ENCODE assay signal across 7 mouse cellular contexts in the genomic region with DNA sequence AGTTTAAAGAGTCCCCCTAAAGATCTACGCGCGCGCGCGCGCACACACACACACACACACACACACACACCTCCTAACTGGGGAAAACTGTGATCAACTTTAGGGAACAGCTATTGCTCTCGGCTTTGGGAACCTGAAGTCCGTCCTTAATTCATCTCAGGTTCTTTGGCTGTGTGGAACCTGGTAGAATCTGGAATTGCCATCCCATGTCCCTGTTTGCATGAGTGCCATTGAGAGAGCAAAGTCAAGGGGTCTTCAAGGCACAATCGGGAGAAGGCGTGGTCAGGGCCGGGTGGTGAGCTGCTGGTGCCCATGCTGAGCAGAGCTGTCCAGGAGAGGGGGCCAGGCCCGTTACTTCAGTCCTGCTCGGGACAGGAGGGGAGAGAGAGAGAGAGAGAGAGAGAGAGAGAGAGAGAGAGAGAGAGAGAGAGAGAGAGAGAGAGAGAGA. TPM values are rescaled to one million over a fixed set of nuclear protein-coding genes. Genes with fewer than 3 reads are reported as not detected.
DNase-seq lines count a peak whose midpoint lies in the region; ATAC-seq and TF ChIP-seq lines count a peak whose summit lies in the region.

No protein-coding gene starts in this region.

- no peaks in the 10 kb centered on the region for H3K27me3 ChIP-seq in C2C12 (ENCODE audit: control insufficient read depth, insufficient read depth, insufficient read length)
- H3K27me3 ChIP-seq in neural tube, embryonic 12.5 days (replicated peaks): no peaks in the 10 kb centered on the region

- H3K79me2 ChIP-seq in C2C12 (ENCODE audit: control insufficient read depth, insufficient read depth): no peaks in the 10 kb centered on the region

- intact Hi-C loops in heart, postnatal 10 days (cut with DNase I): loop anchor here (5.0 kb wide), 1 partner anchor 167 kb away; no protein-coding TSS in a partner anchor

- DNase-seq in 416B (ENCODE audit: low read depth) (peak; percentile 40), liver (peak; percentile 59)
- peak; percentile 57 to 64 for DNase-seq in heart, postnatal 10 days

- no peak overlapping the region for H3K4me3 ChIP-seq in C2C12 (ENCODE audit: insufficient read depth, poor library complexity, severe bottlenecking)
- peak overlapping the region; percentile 20 for H3K4me3 ChIP-seq in neural tube, embryonic 12.5 days

- peak overlapping the region; percentile 7 for H3ac ChIP-seq in C2C12 (ENCODE audit: control insufficient read depth, insufficient read length, low read depth)

- peak overlapping the region; percentile 76 for H3K4me2 ChIP-seq in neural tube, embryonic 12.5 days (replicated peaks)

- no peaks in the 10 kb centered on the region for H3K9me3 ChIP-seq in neural tube, embryonic 12.5 days

- H3K27ac ChIP-seq in neural tube, embryonic 12.5 days: no peak overlapping the region

- no peaks in the 10 kb centered on the region for H3K79me3 ChIP-seq in C2C12 (ENCODE audit: low read depth)

- WGBS in neural tube, embryonic 12.5 days: under 1% methylated on average over 14 of the region's 14 CpGs

- peak overlapping the region; percentile 43; the same call in 1 of the 2 replicates for H3K9ac ChIP-seq in neural tube, embryonic 12.5 days

- no peak for TF ChIP-seq CTCF in C2C12 (IDR thresholded peaks at IDR 0.05; ENCODE audit: control insufficient read depth, insufficient read depth, insufficient read length)

- no peaks in the 10 kb centered on the region for H3K36me3 ChIP-seq in C2C12 (ENCODE audit: control insufficient read depth, insufficient read depth)
- H3K36me3 ChIP-seq in neural tube, embryonic 12.5 days: 0 out of 2 replicates have a peak, but pooled peaks cover 4% of the 10 kb centered on the region

- peaks cover 23% of the 10 kb centered on the region for H3K4me1 ChIP-seq in neural tube, embryonic 12.5 days

- 0 out of 2 replicates have a peak, but pooled peaks have one; percentile 20 for ATAC-seq in common myeloid progenitor, adult 5-6 weeks (replicated peaks; ENCODE audit: low read depth, poor library complexity, severe bottlenecking)
- peak; percentile 89 for ATAC-seq in neural tube, embryonic 12.5 days (ENCODE audit: low FRiP score, low read depth)
- no peak for ATAC-seq in monocyte, adult 5-6 weeks (replicated peaks; ENCODE audit: insufficient number of reproducible peaks, low FRiP score, low TSS enrichment, poor library complexity, severe bottlenecking)

TF ChIP-seq in C2C12, 6 proteins besides CTCF, POLR2A, EP300 and RAD21:
- no peak for TF ChIP-seq MAX (IDR thresholded peaks at IDR 0.05)
- no peak for TF ChIP-seq MYOD1 (IDR thresholded peaks at IDR 0.05; ENCODE audit: control insufficient read depth, insufficient read length, low read depth)
- TF ChIP-seq CEBPB (IDR thresholded peaks at IDR 0.05; ENCODE audit: low read depth): no peak
- no peak for TF ChIP-seq FOSL1 (IDR thresholded peaks at IDR 0.05; ENCODE audit: insufficient read depth, low read length, poor library complexity, severe bottlenecking)
- no peak for TF ChIP-seq USF1 (IDR thresholded peaks at IDR 0.05; ENCODE audit: low read depth)
- TF ChIP-seq MYOG (IDR thresholded peaks at IDR 0.05; ENCODE audit: control insufficient read depth, extremely low read depth, insufficient read length): no peak

RNA-seq across cellular contexts. Expression of gene Cand2, which starts 0.3 kb away (rescaled TPM):
- 8.2 TPM for polyA plus RNA-seq in C2C12 (2012; fragmentation: generic; extraction: Trizol)
- total RNA-seq in common myeloid progenitor, adult 5-6 weeks (2017): 3.4 and 3.7 TPM in 2 replicates
- total RNA-seq in heart, postnatal 10 days (2021): 10 to 100 TPM; 73.0 to 87.4 TPM
- polyA plus RNA-seq in neural tube, embryonic 12.5 days (2016; fragmentation: Nextera tagmentation; extraction: Ambion mirVana): 29.5 and 31.7 TPM in 2 replicates
- total RNA-seq in monocyte, adult 5-6 weeks (2017): 0.10 to 0.53 TPM (median 0.19 TPM) in 3 replicates

RNA-seq across cellular contexts. Expression of gene Tmem40, which starts 11.8 kb away (rescaled TPM):
- polyA plus RNA-seq in C2C12 (2012; fragmentation: generic; extraction: Trizol): not detected
- total RNA-seq in common myeloid progenitor, adult 5-6 weeks (2017): 29.5 and 39.6 TPM in 2 replicates
- under 1 TPM; 0.60 TPM for total RNA-seq in heart, postnatal 10 days (2021)
- 1.4 and 1.8 TPM in 2 replicates for polyA plus RNA-seq in neural tube, embryonic 12.5 days (2016; fragmentation: Nextera tagmentation; extraction: Ambion mirVana)
- 3.1 to 13.5 TPM in 2 of 3 replicates, not detected in the other for total RNA-seq in monocyte, adult 5-6 weeks (2017)

RNA-seq across cellular contexts. Expression of gene Rpl32, which starts 34.6 kb away (rescaled TPM):
- polyA plus RNA-seq in C2C12 (2012; fragmentation: generic; extraction: Trizol): 5,589 TPM
- 6,938 and 7,194 TPM in 2 replicates for total RNA-seq in common myeloid progenitor, adult 5-6 weeks (2017)
- total RNA-seq in heart, postnatal 10 days (2021): 100 to 1,000 TPM; 842 to 867 TPM
- 1,453 and 1,478 TPM in 2 replicates for polyA plus RNA-seq in neural tube, embryonic 12.5 days (2016; fragmentation: Nextera tagmentation; extraction: Ambion mirVana)
- 1,916 to 2,189 TPM (median 2,052 TPM) in 3 replicates for total RNA-seq in monocyte, adult 5-6 weeks (2017)

Comparison
In these comparisons a context has a peak if more than half of its experiments do, and no peak if none do; other contexts are left out.
1. RNA of gene Cand2, which starts 0.3 kb away (total RNA-seq): 73.0 to 87.4 TPM in heart, postnatal 10 days; 3.4 to 3.7 TPM in common myeloid progenitor, adult 5-6 weeks and 0.10 to 0.53 TPM in monocyte, adult 5-6 weeks; every median in the first group is over 10 times any median in the second.
2. Peak in every context shown above with its lines, with median percentiles within 50 percentile points of each other: DNase-seq.